Mouse (Mus musculus) kidney, postnatal 0 days (tissue): Measurements from ENCODE around the gene Gm10337. TPM values are rescaled to one million over a fixed set of nuclear protein-coding genes. Genes with fewer than 3 reads are reported as not detected.

Experiments used
- ATAC-seq: fragments of 200-750 bp; cut with Nextera tagmentation; replicated peaks from 2 replicates; pipeline ENCODE4 v1.8.0; 2017; ENCODE audit warnings: low read depth, moderate number of reproducible peaks, moderate TSS enrichment, moderate library complexity; ENCODE audit not compliant: low FRiP score
- DNase-seq: peaks from one replicate; pipeline ENCODE4 v3.0.0-alpha.2; 2016; ENCODE audit warnings: low spot score
- H3K27ac ChIP-seq: fragments of 300-500 bp; sonication (generic); 2 replicates; pipeline ENCODE4 v1.5.1; 2014; ENCODE audit warnings: mild to moderate bottlenecking
- H3K27me3 ChIP-seq: fragments of 300-500 bp; sonication (generic); 2 replicates; pipeline ENCODE4 v1.6.1; 2014; ENCODE audit warnings: low read length, mixed read lengths; ENCODE audit not compliant: insufficient read depth
- H3K36me3 ChIP-seq: fragments of 300-500 bp; sonication (generic); 2 replicates; pipeline ENCODE4 v1.6.1; 2014; ENCODE audit warnings: low read length, mixed read lengths; ENCODE audit not compliant: insufficient read depth
- H3K4me1 ChIP-seq: fragments of 300-500 bp; sonication (generic); replicated peaks from 2 replicates; pipeline ENCODE4 v1.6.1; 2014; ENCODE audit warnings: antibody characterized with exemption, low read length, mixed read lengths; ENCODE audit not compliant: insufficient read depth
- H3K4me2 ChIP-seq: fragments of 300-500 bp; sonication (generic); 2 replicates; pipeline ENCODE4 v1.6.1; 2014; ENCODE audit warnings: mild to moderate bottlenecking, low read length, moderate library complexity, mixed read lengths
- H3K4me3 ChIP-seq: fragments of 300-500 bp; sonication (generic); replicated peaks from 2 replicates; pipeline ENCODE4 v1.5.1; 2014; ENCODE audit warnings: low read depth, low read length
- H3K9ac ChIP-seq: fragments of 300-500 bp; sonication (generic); 2 replicates; pipeline ENCODE4 v1.6.1; 2014; ENCODE audit warnings: low read depth, low read length
- H3K9me3 ChIP-seq: fragments of 300-500 bp; sonication (generic); replicated peaks from 2 replicates; pipeline ENCODE4 v1.6.1; 2016; ENCODE audit warnings: low read length, inconsistent platforms, mixed read lengths
- CTCF ChIP-seq: IDR thresholded peaks from 2 replicates; pipeline ENCODE4 v1.5.1; 2016; ENCODE audit warnings: antibody characterized with exemption, low read depth, mild to moderate bottlenecking, moderate library complexity
- WGBS: fragments of 180-500 bp; shearing (Covaris S2); extraction: QIAGEN DNeasy Blood & Tissue Kit; methylation state at CpG from one replicate; pipeline ENCODE4 v1.1.7; 2014; 5-methylcytosine and 5-hydroxymethylcytosine counted together
- polyA plus RNA-seq: library from polyadenylated mRNA; unstranded; fragments of >200 nt; fragmentation: Nextera tagmentation; extraction: Ambion mirVana; gene quantifications from 2 replicates; pipeline ENCODE4 v1.2.1, GENCODE M21; 2015

The Gm10337 gene
- polyA plus RNA-seq, 1 experiment from 2014 or later = 1.8 TPM

DNA sequence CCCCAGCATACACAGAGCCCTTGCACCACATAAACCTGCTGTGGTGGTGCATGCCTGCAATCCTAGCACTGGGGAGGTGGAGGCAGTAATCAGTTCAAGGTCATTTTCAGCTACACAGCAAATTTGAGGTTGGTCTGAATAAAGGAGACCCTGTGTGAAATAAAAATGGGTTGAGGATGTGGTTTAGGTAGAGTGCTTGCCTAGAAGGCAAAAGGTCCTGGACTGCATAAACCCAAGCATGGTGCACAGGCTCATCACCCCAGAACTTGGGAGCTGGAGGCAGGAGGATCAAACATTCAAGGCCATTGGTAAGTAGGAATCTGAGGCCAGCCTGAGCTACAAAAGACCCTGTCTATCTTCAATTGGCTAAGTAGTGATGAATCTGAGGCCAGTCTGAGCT, 4.0 kb downstream of the Gm10337 start:
- peaks cover 15% of the 10 kb centered on the region for H3K36me3 ChIP-seq
- DNase-seq = no peak
- ATAC-seq = no peak
- H3K9ac ChIP-seq = no peak overlapping the region
- peaks cover 18% of the 10 kb centered on the region for H3K4me1 ChIP-seq
- no peak overlapping the region for H3K27ac ChIP-seq
- H3K9me3 ChIP-seq = no peaks in the 10 kb centered on the region
- no peak overlapping the region for H3K4me2 ChIP-seq
- H3K27me3 ChIP-seq = no peaks in the 10 kb centered on the region
- TF ChIP-seq CTCF = no peak
- no peak overlapping the region for H3K4me3 ChIP-seq

- no peak overlapping the region for H3K4me3 ChIP-seq
- peaks cover 23% of the 10 kb centered on the region for H3K4me1 ChIP-seq
- no peak overlapping the region for H3K27ac ChIP-seq
- WGBS = 86% methylated on average over 3 of the region's 3 CpGs
- ATAC-seq (no peak), DNase-seq (no peak)
- H3K36me3 ChIP-seq = peaks cover 12% of the 10 kb centered on the region
- H3K4me2 ChIP-seq = no peak overlapping the region
- no peak for TF ChIP-seq CTCF
- no peaks in the 10 kb centered on the region for H3K27me3 ChIP-seq
- no peaks in the 10 kb centered on the region for H3K9me3 ChIP-seq
- H3K9ac ChIP-seq = no peak overlapping the region
Observed at GRCm38 (mm10) chr15:102508336-102508735, 4.8 kb downstream of the Gm10337 start.

- peaks cover 23% of the 10 kb centered on the region for H3K4me1 ChIP-seq
- H3K9me3 ChIP-seq = no peaks in the 10 kb centered on the region
- no peaks in the 10 kb centered on the region for H3K27me3 ChIP-seq
- H3K36me3 ChIP-seq = no peaks in the 10 kb centered on the region; the same call in 1 of the 2 replicates
- WGBS = 7% methylated on average over 9 of the region's 9 CpGs
- H3K4me2 ChIP-seq = peak overlapping the region; percentile 90
- H3K9ac ChIP-seq = peak overlapping the region; percentile 51
- peak overlapping the region; percentile 50 for H3K4me3 ChIP-seq
- no peak for TF ChIP-seq CTCF
- peak; percentile 43 for ATAC-seq
- DNase-seq = peak; percentile 38
- H3K27ac ChIP-seq = peak overlapping the region; percentile 78
Observed at GRCm38 (mm10) chr15:102510110-102510509, 6.6 kb downstream of the Gm10337 start.

DNA sequence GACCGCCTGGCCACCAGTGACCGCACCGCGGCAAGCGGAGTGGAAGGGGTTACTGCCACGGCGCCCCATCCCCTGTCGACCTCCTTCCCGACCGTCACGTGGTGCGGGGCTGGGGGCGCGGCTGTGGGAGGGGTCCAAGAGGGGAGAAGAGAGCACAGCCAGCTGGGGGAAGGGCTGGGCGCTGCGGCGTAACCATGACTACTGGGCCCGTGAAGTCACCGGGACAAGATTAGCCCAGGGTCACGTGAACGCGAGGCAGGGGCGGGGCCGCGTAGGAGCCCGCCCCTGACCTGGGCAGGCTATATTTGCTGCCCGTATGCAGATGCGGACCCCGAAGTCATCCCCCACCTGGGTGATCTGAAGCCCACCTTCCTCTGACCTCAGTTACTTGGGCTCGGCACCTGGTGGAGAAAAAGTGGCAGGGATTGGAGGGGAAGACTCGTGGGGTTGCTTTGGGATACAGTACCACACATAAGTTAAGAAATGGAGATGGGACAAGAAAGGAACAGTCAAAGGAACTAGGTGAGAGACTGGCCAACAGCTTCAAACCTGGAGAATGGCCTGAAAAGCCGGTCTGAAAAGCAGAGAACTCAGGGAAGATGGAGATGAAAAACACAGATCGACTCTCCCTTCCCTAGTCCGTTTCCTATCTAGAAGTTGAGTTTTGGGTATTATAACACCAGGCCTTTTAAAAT, 7.2 kb downstream of the Gm10337 start:
- no peaks in the 10 kb centered on the region for H3K9me3 ChIP-seq
- DNase-seq = peak; percentile 94
- H3K27ac ChIP-seq = peak overlapping the region; percentile 78
- WGBS = 3% methylated on average over 34 of the region's 34 CpGs
- peak overlapping the region; percentile 90 for H3K4me2 ChIP-seq
- TF ChIP-seq CTCF = no peak
- H3K27me3 ChIP-seq = no peaks in the 10 kb centered on the region
- H3K4me3 ChIP-seq = peak overlapping the region; percentile 50
- no peaks in the 10 kb centered on the region for H3K36me3 ChIP-seq
- H3K9ac ChIP-seq = peak overlapping the region; percentile 51
- ATAC-seq = peak; percentile 94
- H3K4me1 ChIP-seq = peaks cover 25% of the 10 kb centered on the region

GRCm38 (mm10) chr15:102511285-102511833, 7.8 kb downstream of the Gm10337 start:
- Histone ChIP-seq H3K27me3 (no peaks in the 10 kb centered on the region), H3K27ac (peak overlapping the region; percentile 78; the same call in 1 of the 2 replicates), H3K9me3 (no peaks in the 10 kb centered on the region), H3K4me3 (0 out of 2 replicates have a peak overlapping the region, but pooled peaks have one; percentile 50), H3K9ac (no peak overlapping the region), H3K4me2 (peak overlapping the region; percentile 90), H3K4me1 (peaks cover 31% of the 10 kb centered on the region), H3K36me3 (no peaks in the 10 kb centered on the region)
- DNase-seq = peak; percentile 45
- TF ChIP-seq CTCF = no peak
- no peak for ATAC-seq
- 13% methylated on average over 6 of the region's 6 CpGs for WGBS

GRCm38 (mm10) chr15:102512010-102512409, 8.5 kb downstream of the Gm10337 start:
- Histone ChIP-seq H3K27me3 (no peaks in the 10 kb centered on the region), H3K4me2 (no peak overlapping the region), H3K9ac (no peak overlapping the region), H3K9me3 (no peaks in the 10 kb centered on the region), H3K27ac (0 out of 2 replicates have a peak overlapping the region, but pooled peaks have one; percentile 78), H3K36me3 (no peaks in the 10 kb centered on the region), H3K4me3 (no peak overlapping the region), H3K4me1 (peaks cover 32% of the 10 kb centered on the region)
- WGBS = 28% methylated on average over 5 of the region's 5 CpGs
- ATAC-seq = no peak
- DNase-seq = no peak
- TF ChIP-seq CTCF = no peak
